Mouse (Mus musculus): ENCODE data around the gene Bhlhb9. TPM values are rescaled to one million over a fixed set of nuclear protein-coding genes. Genes with fewer than 3 reads are reported as not detected.
"Not testable (repeated sequence)": the region's sequence is repeated elsewhere in the genome, so short reads cannot be mapped to it uniquely, and the experiment has no call there.

Bhlhb9 gene
- total RNA-seq (2014; fragmentation: Nextera tagmentation), result 18.9 and 28.2 TPM in 2 replicates
- total RNA-seq (2017), result 28.9 and 29.3 TPM in 2 replicates

- ATAC-seq (replicated peaks; ENCODE audit: poor library complexity, severe bottlenecking), result peak; percentile 91
These were observed at the start of gene Bhlhb9 for GRCm38 (mm10) chrX:135797212-135797644. TSS of gene Bhlhb9 (plus strand) at chrX:135797594.

GRCm38 (mm10) chrX:135752832-135753231, 44.6 kb upstream of the Bhlhb9 start:
- ATAC-seq (replicated peaks; ENCODE audit: poor library complexity, severe bottlenecking), result peak; percentile 87

- no peak for ATAC-seq (replicated peaks; ENCODE audit: poor library complexity, severe bottlenecking)
These were observed 35.7 kb upstream of the Bhlhb9 start for GRCm38 (mm10) chrX:135761707-135762106.

- ATAC-seq (replicated peaks; ENCODE audit: poor library complexity, severe bottlenecking), result no peak
These were observed 29.3 kb upstream of the Bhlhb9 start for GRCm38 (mm10) chrX:135768043-135768548.

GRCm38 (mm10) chrX:135768565-135768964, 28.8 kb upstream of the Bhlhb9 start:
- no peak for ATAC-seq (replicated peaks; ENCODE audit: poor library complexity, severe bottlenecking)

DNA sequence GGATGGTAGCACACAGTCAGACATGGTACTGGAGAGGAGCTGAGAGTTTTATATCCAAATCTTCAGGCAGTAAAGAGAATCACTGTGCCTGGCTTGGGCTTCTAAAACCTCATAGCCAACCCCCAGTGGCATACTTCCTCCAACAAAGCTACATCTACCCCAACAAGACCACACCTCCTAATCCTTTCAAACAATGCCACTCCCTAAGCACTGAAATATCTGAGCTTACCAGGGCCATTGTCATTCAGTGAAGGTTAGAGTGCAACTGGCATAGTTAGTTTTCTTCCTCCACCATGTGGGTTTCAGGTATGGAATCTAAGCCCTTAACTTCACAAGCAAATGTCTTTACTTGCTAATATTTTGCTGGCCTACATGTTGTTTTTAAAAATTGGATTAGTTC, 5.9 kb upstream of the Bhlhb9 start:
- no peak for ATAC-seq (replicated peaks; ENCODE audit: poor library complexity, severe bottlenecking)

GRCm38 (mm10) chrX:135792326-135792725, 5.1 kb upstream of the Bhlhb9 start:
- no peak for ATAC-seq (replicated peaks; ENCODE audit: poor library complexity, severe bottlenecking)

GRCm38 (mm10) chrX:135795591-135796304, 1.6 kb upstream of the Bhlhb9 start:
- ATAC-seq (replicated peaks; ENCODE audit: poor library complexity, severe bottlenecking), result peak; percentile 79

DNA sequence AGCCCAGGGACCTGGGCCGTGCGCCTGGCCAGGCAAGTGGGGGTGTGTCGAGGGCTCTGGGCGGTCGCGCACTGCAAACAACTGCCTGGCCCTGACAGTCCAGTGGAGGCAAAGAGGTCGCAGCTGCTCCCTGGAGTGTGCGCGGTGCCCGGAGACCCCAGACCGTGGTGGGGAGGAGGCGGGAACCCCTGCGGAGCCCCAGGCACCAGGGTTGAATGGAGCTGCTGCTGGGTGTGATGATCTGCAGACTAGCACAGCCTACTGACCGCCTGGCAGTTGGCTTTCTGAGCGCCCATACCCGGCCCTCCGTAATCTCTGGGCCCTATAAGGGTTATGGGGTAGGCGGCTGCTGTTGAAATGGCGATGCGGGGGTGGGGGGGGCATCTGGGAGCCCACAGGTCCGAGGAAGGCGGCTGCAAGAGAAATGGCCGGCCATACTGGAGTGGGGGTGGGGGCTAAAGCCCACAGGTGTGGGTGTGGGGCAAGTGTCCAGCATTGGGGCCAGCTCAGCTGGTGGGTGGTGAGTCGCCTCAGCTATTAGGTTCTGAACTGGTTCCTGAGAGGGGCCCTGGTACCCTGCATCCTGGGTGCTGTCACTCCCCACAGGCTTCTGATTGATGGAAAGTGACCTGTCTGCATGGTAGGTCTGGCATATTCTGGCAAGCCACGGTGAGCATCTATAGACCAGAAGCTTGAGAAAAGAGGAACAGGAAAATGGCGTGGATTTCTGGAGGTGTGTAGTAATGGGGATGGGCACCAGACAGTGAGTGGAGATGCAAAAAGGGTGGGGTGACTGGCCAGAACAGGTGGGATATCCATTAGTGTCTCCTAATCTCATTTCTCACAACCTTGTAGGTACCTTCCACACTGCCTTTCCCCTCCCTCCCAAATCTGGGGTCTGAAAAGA, 836 bp upstream of the Bhlhb9 start:
- peak; percentile 41 for ATAC-seq (replicated peaks; ENCODE audit: poor library complexity, severe bottlenecking)

GRCm38 (mm10) chrX:135804149-135804548, 6.8 kb downstream of the Bhlhb9 start:
- ATAC-seq (replicated peaks; ENCODE audit: poor library complexity, severe bottlenecking), result no peak

GRCm38 (mm10) chrX:135805780-135806179, 8.4 kb downstream of the Bhlhb9 start:
- peak; percentile 79 for ATAC-seq (replicated peaks; ENCODE audit: poor library complexity, severe bottlenecking)

- not testable (repeated sequence) for ATAC-seq (replicated peaks; ENCODE audit: poor library complexity, severe bottlenecking)
These were observed 38.5 kb downstream of the Bhlhb9 start for GRCm38 (mm10) chrX:135835896-135836295.

- ATAC-seq (replicated peaks; ENCODE audit: poor library complexity, severe bottlenecking), result no peak
These were observed 40.5 kb downstream of the Bhlhb9 start for GRCm38 (mm10) chrX:135837896-135838295.

GRCm38 (mm10) chrX:135838521-135839360, 41.3 kb downstream of the Bhlhb9 start, which contains the start of gene Gprasp2:
TSS of gene Gprasp2 (plus strand) at chrX:135839034.
- ATAC-seq (replicated peaks; ENCODE audit: poor library complexity, severe bottlenecking), result peak; percentile 86

DNA sequence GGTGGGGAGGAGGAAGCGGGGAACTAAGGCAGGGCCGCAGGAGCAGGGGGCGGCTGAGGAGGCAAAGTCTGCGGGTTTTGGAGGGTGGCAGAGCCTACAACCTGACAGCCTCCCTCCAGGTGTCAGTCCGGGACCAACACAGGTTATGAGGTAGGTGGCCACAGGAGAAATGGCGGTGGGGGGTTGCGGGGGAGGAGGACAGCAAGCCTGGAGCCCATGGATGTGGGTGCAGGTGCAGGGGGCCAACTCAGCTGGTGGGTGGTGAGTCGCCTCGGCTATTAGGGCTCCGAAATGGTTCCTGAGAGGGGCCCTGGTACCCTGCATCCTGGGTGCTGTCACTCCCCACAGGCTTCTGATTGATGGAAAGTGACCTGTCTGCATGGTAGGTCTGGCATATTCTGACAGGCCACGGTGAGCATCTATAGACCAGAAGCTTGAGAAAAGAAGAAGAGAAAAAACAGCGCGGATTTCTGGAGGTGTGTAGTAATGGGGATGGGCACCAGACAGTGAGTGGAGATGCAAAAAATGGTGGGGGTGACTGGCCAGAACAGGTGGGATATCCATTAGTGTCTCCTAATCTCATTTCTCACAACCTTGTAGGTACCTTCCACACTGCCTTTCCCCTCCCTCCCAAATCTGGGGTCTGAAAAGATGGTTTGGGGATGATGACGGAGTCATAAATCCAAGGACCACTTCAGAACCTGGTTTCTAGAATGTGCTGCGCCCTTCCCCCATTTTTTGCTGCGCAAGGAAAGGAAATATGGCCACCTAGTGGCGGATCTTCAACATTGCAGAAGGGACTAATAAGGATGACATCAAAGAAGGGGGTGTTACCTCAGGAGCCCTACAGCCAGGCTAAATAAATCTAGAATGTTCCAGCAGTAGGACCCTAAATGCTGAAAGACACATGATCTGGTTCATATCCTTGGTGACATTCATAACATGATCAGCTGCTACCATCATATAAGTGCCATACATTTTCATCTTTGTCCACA, 42.3 kb downstream of the Bhlhb9 start:
- ATAC-seq (replicated peaks; ENCODE audit: poor library complexity, severe bottlenecking), result peak; percentile 85

GRCm38 (mm10) chrX:135866806-135867205, 69.4 kb downstream of the Bhlhb9 start:
- not testable (repeated sequence) for ATAC-seq (replicated peaks; ENCODE audit: poor library complexity, severe bottlenecking)

DNA sequence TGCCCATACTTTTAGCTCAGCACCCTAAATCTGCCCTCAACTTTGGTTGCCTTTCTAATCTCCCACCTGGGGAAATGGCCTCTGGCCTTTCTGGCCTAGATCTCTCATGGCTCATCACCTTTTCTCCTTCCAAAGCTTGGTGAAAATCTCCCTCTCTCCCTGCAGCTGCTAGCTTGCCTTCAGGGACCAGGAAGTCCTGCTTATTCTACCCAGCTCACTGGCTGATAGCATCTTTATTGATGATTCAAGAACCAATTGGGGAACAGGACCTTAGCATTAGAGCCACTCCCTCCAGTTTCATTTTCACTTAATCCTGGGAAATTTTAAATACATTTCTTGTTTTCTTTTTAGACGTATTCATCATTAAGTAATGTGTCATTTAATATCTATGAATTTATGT, 79.3 kb downstream of the Bhlhb9 start:
- no peak for ATAC-seq (replicated peaks; ENCODE audit: poor library complexity, severe bottlenecking)

DNA sequence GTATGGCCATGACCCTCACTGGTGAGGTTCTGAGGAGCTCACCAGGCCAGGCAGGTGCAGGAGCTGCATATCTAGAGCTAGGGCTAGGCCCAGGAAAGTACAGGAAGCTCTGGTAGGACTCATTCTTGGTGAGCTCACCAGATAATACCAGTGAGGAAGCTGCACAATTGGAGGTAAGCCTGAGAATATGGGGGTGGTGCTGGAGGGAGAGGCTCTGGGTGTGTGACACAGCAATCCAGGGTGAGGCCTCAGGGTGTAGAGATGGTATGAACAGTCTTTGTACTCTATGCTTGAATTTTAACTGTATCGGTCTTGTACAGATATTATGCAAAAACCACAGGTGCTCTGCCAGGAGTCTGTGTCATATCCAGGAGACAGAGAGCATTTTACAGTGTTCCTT, 82.2 kb downstream of the Bhlhb9 start:
- ATAC-seq (replicated peaks; ENCODE audit: poor library complexity, severe bottlenecking), result no peak

Data from granulocyte monocyte progenitor cell, adult 5-6 weeks (primary cell).